Mouse (Mus musculus) MEL (cell line): ENCODE data around the gene Hs6st3.

Experiments
- CHD1 ChIP-seq: IDR thresholded peaks from 2 replicates; pipeline ENCODE4 v1.6.1; 2012; ENCODE audit warnings: low read depth, mild to moderate bottlenecking, inconsistent platforms, low read length, improper control_type of control experiment
- CTCF ChIP-seq, 3 experiments: IDR thresholded peaks in 2 of 3; conservative IDR thresholded peaks in 1 of 3; 2 replicates each; pipeline ENCODE4 v1.5.1; 2011 to 2012; ENCODE audit warnings: low read length in 3 of 3, low read depth in 2 of 3, mild to moderate bottlenecking in 2 of 3, improper control_type of control experiment in 1 of 3, inconsistent platforms in 1 of 3, mixed read lengths in 1 of 3, moderate library complexity in 1 of 3; ENCODE audit not compliant: control insufficient read depth in 1 of 3, insufficient read depth in 1 of 3, poor library complexity in 1 of 3, severe bottlenecking in 1 of 3
- EP300 ChIP-seq, 2 experiments: IDR thresholded peaks; 2 replicates each; pipeline ENCODE4 v1.6.1; 2011; ENCODE audit warnings: improper control_type of control experiment in 2 of 2, low read length in 2 of 2, low read depth in 1 of 2, mild to moderate bottlenecking in 1 of 2
- GATA1 ChIP-seq: IDR thresholded peaks from 2 replicates; pipeline ENCODE4 v1.6.1; 2011; ENCODE audit warnings: low read depth, low read length, improper control_type of control experiment
- HCFC1 ChIP-seq: IDR thresholded peaks from 2 replicates; pipeline ENCODE4 v1.6.1; 2012; ENCODE audit warnings: low read depth, mild to moderate bottlenecking, inconsistent platforms, low read length, improper control_type of control experiment, moderate library complexity
- MYC ChIP-seq: IDR thresholded peaks from 2 replicates; pipeline ENCODE4 v1.6.1; 2011; ENCODE audit warnings: low read depth, mild to moderate bottlenecking, low read length, improper control_type of control experiment, moderate library complexity
- NRF1 ChIP-seq: IDR thresholded peaks from 2 replicates; pipeline ENCODE4 v1.6.1; 2014; ENCODE audit warnings: low read depth, mild to moderate bottlenecking, inconsistent platforms, low read length, improper control_type of control experiment, moderate library complexity; ENCODE audit not compliant: poor library complexity, insufficient read depth, severe bottlenecking
- POLR2A ChIP-seq, 2 experiments: IDR thresholded peaks; 2 replicates each; pipeline ENCODE4 v1.6.1; 2011 to 2012; ENCODE audit warnings: low read length in 2 of 2, mild to moderate bottlenecking in 2 of 2, control low read depth in 1 of 2, improper control_type of control experiment in 1 of 2, low read depth in 1 of 2, moderate library complexity in 1 of 2; ENCODE audit not compliant: control insufficient read depth in 1 of 2, insufficient read depth in 1 of 2, poor library complexity in 1 of 2
- POLR2AphosphoS2 ChIP-seq: IDR thresholded peaks from 2 replicates; pipeline ENCODE4 v1.6.1; 2011; ENCODE audit warnings: low read length, improper control_type of control experiment
- TBP ChIP-seq: IDR thresholded peaks from 2 replicates; pipeline ENCODE4 v1.8.0; 2011; ENCODE audit warnings: low read depth, low read length, improper control_type of control experiment
- USF2 ChIP-seq, 2 experiments: IDR thresholded peaks; 2 replicates each; pipeline ENCODE4 v1.6.1; 2011 to 2012; ENCODE audit warnings: improper control_type of control experiment in 2 of 2, low read length in 2 of 2, borderline replicate concordance in 1 of 2, inconsistent platforms in 1 of 2, low read depth in 1 of 2, mild to moderate bottlenecking in 1 of 2; ENCODE audit not compliant: insufficient read depth in 1 of 2

DNA sequence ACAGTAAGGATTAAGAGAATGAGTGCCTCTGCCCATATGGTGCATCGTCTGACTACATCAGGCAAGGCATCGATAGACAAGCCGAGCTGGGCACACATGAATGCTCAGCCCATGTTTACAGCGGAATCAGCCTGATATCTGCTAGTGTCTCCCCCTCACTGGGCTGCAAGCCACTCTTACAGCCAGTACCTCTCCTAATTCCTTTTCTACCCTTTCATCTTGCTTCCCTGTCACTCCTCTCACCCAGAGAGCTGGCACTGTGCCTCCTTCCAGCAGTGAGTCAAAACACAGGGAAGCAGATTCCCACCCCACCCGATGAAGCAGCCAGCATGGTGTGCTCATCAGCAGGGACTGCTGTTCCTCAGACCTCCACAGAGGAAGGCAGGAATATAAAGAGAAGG lies 527.6 kb downstream of the Hs6st3 start:
- TF ChIP-seq POLR2A (IDR thresholded peaks at IDR 0.05; ENCODE audit: control insufficient read depth in 1 of 2, insufficient read depth in 1 of 2, low read depth in 1 of 2, low read length in 2 of 2, poor library complexity in 1 of 2): no peak
- no peak for TF ChIP-seq GATA1
- TF ChIP-seq TBP: no peak
- TF ChIP-seq USF2 (IDR thresholded peaks at IDR 0.05; ENCODE audit: borderline replicate concordance in 1 of 2, insufficient read depth in 1 of 2, low read depth in 1 of 2, low read length in 2 of 2): no peak
- no peak for TF ChIP-seq HCFC1
- no peak for TF ChIP-seq CTCF (IDR thresholded peaks at IDR 0.05 in 2 of 3, conservative IDR thresholded peaks at IDR 0.05 in 1 of 3; ENCODE audit: control insufficient read depth in 1 of 3, insufficient read depth in 1 of 3, low read depth in 2 of 3, low read length in 3 of 3, poor library complexity in 1 of 3, severe bottlenecking in 1 of 3)
- no peak for TF ChIP-seq NRF1
- TF ChIP-seq CHD1: no peak
- no peak for TF ChIP-seq MYC
- TF ChIP-seq EP300 (IDR thresholded peaks at IDR 0.05; ENCODE audit: low read depth in 1 of 2, low read length in 2 of 2): no peak
- no peak for TF ChIP-seq POLR2AphosphoS2
